Mouse (Mus musculus) stomach, embryonic 16.5 days (tissue): Measurements from ENCODE around the gene Zfp940. TPM values are rescaled to one million over a fixed set of nuclear protein-coding genes. Genes with fewer than 3 reads are reported as not detected.

ENCODE experiments used
- ATAC-seq: fragments of 200-750 bp; cut with Nextera tagmentation; 2 replicates; pipeline ENCODE4 v1.8.0; 2017; ENCODE audit warnings: moderate number of reproducible peaks, moderate TSS enrichment; ENCODE audit not compliant: insufficient read depth, low FRiP score
- H3K27ac ChIP-seq: fragments of 300-500 bp; sonication (generic); 2 replicates; pipeline ENCODE4 v1.5.1; 2014; ENCODE audit warnings: low read length
- H3K27me3 ChIP-seq: fragments of 300-500 bp; sonication (generic); 2 replicates; pipeline ENCODE4 v1.6.1; 2014; ENCODE audit warnings: low read length, control low read depth, mixed read lengths; ENCODE audit not compliant: control insufficient read depth, insufficient read depth
- H3K36me3 ChIP-seq: fragments of 300-500 bp; sonication (generic); 2 replicates; pipeline ENCODE4 v1.6.1; 2014; ENCODE audit warnings: low read length; ENCODE audit not compliant: control insufficient read depth, insufficient read depth
- H3K4me1 ChIP-seq: fragments of 300-500 bp; sonication (generic); 2 replicates; pipeline ENCODE4 v1.6.1; 2014; ENCODE audit warnings: low read length, control low read depth, mixed read lengths; ENCODE audit not compliant: control insufficient read depth, insufficient read depth
- H3K4me2 ChIP-seq: fragments of 300-500 bp; sonication (generic); 2 replicates; pipeline ENCODE4 v1.6.1; 2014; ENCODE audit warnings: low read depth, low read length, mixed read lengths
- H3K4me3 ChIP-seq: fragments of 300-500 bp; sonication (generic); replicated peaks from 2 replicates; pipeline ENCODE4 v1.5.1; 2014; ENCODE audit warnings: mild to moderate bottlenecking, low read length
- H3K9ac ChIP-seq: fragments of 300-500 bp; sonication (generic); 2 replicates; pipeline ENCODE4 v1.6.1; 2014; ENCODE audit warnings: low read length
- H3K9me3 ChIP-seq: fragments of 300-500 bp; sonication (generic); replicated peaks from 2 replicates; pipeline ENCODE4 v1.6.1; 2016; ENCODE audit warnings: low read length, control low read depth; ENCODE audit not compliant: control insufficient read depth
- WGBS: fragments of 180-500 bp; shearing (Covaris S2); extraction: QIAGEN DNeasy Blood & Tissue Kit; methylation state at CpG from one replicate; pipeline ENCODE4 v1.1.7; 2014; 5-methylcytosine and 5-hydroxymethylcytosine counted together
- polyA plus RNA-seq: library from polyadenylated mRNA; unstranded; fragments of >200 nt; fragmentation: Nextera tagmentation; extraction: Ambion mirVana; gene quantifications from 2 replicates; pipeline ENCODE4 v1.2.1, GENCODE M21; 2015

The Zfp940 gene
- polyA plus RNA-seq, 1 experiment from 2014 or later = 4.9 TPM

- Histone ChIP-seq H3K36me3 (no peaks in the 10 kb centered on the region; the same call in 1 of the 2 replicates), H3K9me3 (no peaks in the 10 kb centered on the region), H3K4me1 (peaks cover 22% of the 10 kb centered on the region), H3K4me3 (peak overlapping the region; percentile 70), H3K4me2 (peak overlapping the region; percentile 77), H3K27ac (peak overlapping the region; percentile 51; the same call in 1 of the 2 replicates), H3K27me3 (no peaks in the 10 kb centered on the region), H3K9ac (peak overlapping the region; percentile 78)
- ATAC-seq = peak; percentile 49
- WGBS = 2% methylated on average over 12 of the region's 12 CpGs
Observed at GRCm38 (mm10) chr7:29818619-29819254, 34.7 kb downstream of the Zfp940 start.

GRCm38 (mm10) chr7:29815910-29816429 lies 37.5 kb downstream of the Zfp940 start, which contains the start of gene Zfp790:
Zfp790 (plus strand) TSS chr7:29816114.
- under 1% methylated on average over 26 of the region's 26 CpGs for WGBS
- no peaks in the 10 kb centered on the region for H3K36me3 ChIP-seq
- H3K4me1 ChIP-seq = peaks cover 22% of the 10 kb centered on the region
- H3K9me3 ChIP-seq = no peaks in the 10 kb centered on the region
- H3K27ac ChIP-seq = peak within 1 kb of the TSS; percentile 74
- ATAC-seq = peak; percentile 94
- H3K4me2 ChIP-seq = peak within 1 kb of the TSS; percentile 73
- H3K27me3 ChIP-seq = no peaks in the 10 kb centered on the region
- H3K9ac ChIP-seq = peak within 1 kb of the TSS; percentile 83
- H3K4me3 ChIP-seq = peak within 1 kb of the TSS; percentile 51

GRCm38 (mm10) chr7:29815061-29815784 lies 38.2 kb downstream of the Zfp940 start:
- no peaks in the 10 kb centered on the region for H3K27me3 ChIP-seq
- WGBS = 1% methylated on average over 12 of the region's 12 CpGs
- H3K9ac ChIP-seq = peak overlapping the region; percentile 83
- ATAC-seq = peak; percentile 30
- peak overlapping the region; percentile 51 for H3K4me3 ChIP-seq
- peak overlapping the region; percentile 56; the same call in 1 of the 2 replicates for H3K27ac ChIP-seq
- H3K36me3 ChIP-seq = no peaks in the 10 kb centered on the region
- H3K4me2 ChIP-seq = peak overlapping the region; percentile 73
- no peaks in the 10 kb centered on the region for H3K9me3 ChIP-seq
- peaks cover 22% of the 10 kb centered on the region for H3K4me1 ChIP-seq

- WGBS = 91% methylated on average over 2 of the region's 2 CpGs
- H3K27ac ChIP-seq = no peak overlapping the region
- H3K27me3 ChIP-seq = no peaks in the 10 kb centered on the region
- no peak overlapping the region for H3K4me3 ChIP-seq
- H3K4me1 ChIP-seq = peaks cover 20% of the 10 kb centered on the region
- ATAC-seq = no peak
- H3K36me3 ChIP-seq = no peaks in the 10 kb centered on the region
- H3K9ac ChIP-seq = no peak overlapping the region
- H3K9me3 ChIP-seq = no peaks in the 10 kb centered on the region
- no peak overlapping the region; the same call in 1 of the 2 replicates for H3K4me2 ChIP-seq
Observed at GRCm38 (mm10) chr7:29814381-29814780, 39.1 kb downstream of the Zfp940 start.

GRCm38 (mm10) chr7:29812244-29812643 lies 41.2 kb downstream of the Zfp940 start:
- no peak overlapping the region for H3K27ac ChIP-seq
- WGBS = 94% methylated on average over 1 of the region's 1 CpGs
- H3K36me3 ChIP-seq = no peaks in the 10 kb centered on the region

GRCm38 (mm10) chr7:29807046-29807445 lies 46.4 kb downstream of the Zfp940 start:
- Histone ChIP-seq H3K4me3 (no peak overlapping the region), H3K4me1 (no peaks in the 10 kb centered on the region), H3K27ac (no peak overlapping the region), H3K4me2 (no peak overlapping the region), H3K9ac (no peak overlapping the region), H3K36me3 (no peaks in the 10 kb centered on the region), H3K27me3 (no peaks in the 10 kb centered on the region), H3K9me3 (no peaks in the 10 kb centered on the region)
- WGBS = 83% methylated on average over 5 of the region's 5 CpGs
- ATAC-seq = no peak

More at GRCm38 (mm10) chr7:29812244-29812643, 41.2 kb downstream of the Zfp940 start:
- peaks cover 14% of the 10 kb centered on the region for H3K4me1 ChIP-seq
- no peak overlapping the region for H3K9ac ChIP-seq
- no peak for ATAC-seq
- no peak overlapping the region for H3K4me3 ChIP-seq
- H3K27me3 ChIP-seq = no peaks in the 10 kb centered on the region
- H3K4me2 ChIP-seq = no peak overlapping the region
- H3K9me3 ChIP-seq = no peaks in the 10 kb centered on the region

- no peak overlapping the region for H3K9ac ChIP-seq
- no peaks in the 10 kb centered on the region for H3K27me3 ChIP-seq
- 40% methylated on average over 27 of the region's 27 CpGs for WGBS
- no peak overlapping the region for H3K4me2 ChIP-seq
- H3K4me3 ChIP-seq = no peak overlapping the region
- ATAC-seq = no peak
- no peak overlapping the region for H3K27ac ChIP-seq
- peaks cover 25% of the 10 kb centered on the region for H3K36me3 ChIP-seq
- no peaks in the 10 kb centered on the region for H3K4me1 ChIP-seq
- 0 out of 2 replicates have a peak, but pooled peaks cover 9% of the 10 kb centered on the region for H3K9me3 ChIP-seq
Observed at GRCm38 (mm10) chr7:29792906-29793305, 60.6 kb downstream of the Zfp940 start.

GRCm38 (mm10) chr7:29785888-29786287 lies 67.6 kb downstream of the Zfp940 start:
- no peak for ATAC-seq

GRCm38 (mm10) chr7:29785023-29785422 lies 68.4 kb downstream of the Zfp940 start:
- 0 out of 2 replicates have a peak, but pooled peaks cover 10% of the 10 kb centered on the region for H3K4me1 ChIP-seq
- peak overlapping the region; percentile 72 for H3K4me2 ChIP-seq
- no peak for ATAC-seq
- H3K27me3 ChIP-seq = no peaks in the 10 kb centered on the region
- H3K9me3 ChIP-seq = no peaks in the 10 kb centered on the region; the same call in 1 of the 2 replicates
- 53% methylated on average over 8 of the region's 8 CpGs for WGBS
- H3K9ac ChIP-seq = peak overlapping the region; percentile 70
- H3K36me3 ChIP-seq = peaks cover 10% of the 10 kb centered on the region
- H3K27ac ChIP-seq = no peak overlapping the region
- H3K4me3 ChIP-seq = peak overlapping the region; percentile 59

More at GRCm38 (mm10) chr7:29785888-29786287, 67.6 kb downstream of the Zfp940 start:
- 0 out of 2 replicates have a peak, but pooled peaks cover 10% of the 10 kb centered on the region for H3K4me1 ChIP-seq
- 69% methylated on average over 5 of the region's 5 CpGs for WGBS
- H3K27me3 ChIP-seq = no peaks in the 10 kb centered on the region
- H3K9me3 ChIP-seq = no peaks in the 10 kb centered on the region; the same call in 1 of the 2 replicates
- H3K4me2 ChIP-seq = peak overlapping the region; percentile 72
- H3K4me3 ChIP-seq = peak overlapping the region; percentile 59
- peak overlapping the region; percentile 70 for H3K9ac ChIP-seq
- H3K27ac ChIP-seq = no peak overlapping the region
- peaks cover 13% of the 10 kb centered on the region for H3K36me3 ChIP-seq
